Mouse (Mus musculus): Measurements from ENCODE around the gene Myo1b. TPM values are rescaled to one million over a fixed set of nuclear protein-coding genes. Genes with fewer than 3 reads are reported as not detected.

The Myo1b gene
- total and polyA plus RNA-seq, 2 experiments from 2014 or later: 47.4 to 53.0 TPM

DNA sequence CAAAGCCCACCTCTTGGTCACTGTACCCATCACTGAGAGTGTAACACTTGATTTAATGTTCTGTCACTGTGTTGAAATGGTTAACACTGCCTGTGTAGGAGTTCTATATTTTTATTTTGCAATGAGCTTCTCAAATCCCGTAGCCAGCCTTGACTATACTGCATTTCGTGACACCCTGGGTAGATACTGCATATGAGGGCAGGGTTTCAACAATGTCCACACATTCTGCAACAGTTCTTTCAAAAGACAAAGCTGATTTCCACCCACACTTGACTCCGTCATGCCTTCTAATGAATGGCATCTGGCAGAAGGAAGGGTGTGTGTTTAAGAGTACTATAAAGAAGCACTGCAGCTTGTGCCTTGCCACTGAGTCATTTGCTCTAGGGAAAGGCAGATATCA lies 17.0 kb upstream of the Myo1b start:
- no peak overlapping the region for H3K9ac ChIP-seq
- no peaks in the 10 kb centered on the region for H3K9me3 ChIP-seq (ENCODE audit: low read length)
- DNase-seq (no peak), ATAC-seq (no peak)
- no peaks in the 10 kb centered on the region for H3K36me3 ChIP-seq (ENCODE audit: insufficient read depth)
- TF ChIP-seq CTCF (IDR thresholded peaks at IDR 0.05; ENCODE audit: low read depth): no peak
- 82% methylated on average over 3 of the region's 3 CpGs for WGBS
- H3K4me1 ChIP-seq (ENCODE audit: insufficient read depth): no peaks in the 10 kb centered on the region
- H3K4me2 ChIP-seq (ENCODE audit: low read depth): no peak overlapping the region
- no peak overlapping the region for H3K4me3 ChIP-seq (ENCODE audit: low read depth, low read length)
- H3K27ac ChIP-seq (ENCODE audit: low read depth, low read length): no peak overlapping the region
- H3K27me3 ChIP-seq (ENCODE audit: insufficient read depth, low read length): no peaks in the 10 kb centered on the region

DNA sequence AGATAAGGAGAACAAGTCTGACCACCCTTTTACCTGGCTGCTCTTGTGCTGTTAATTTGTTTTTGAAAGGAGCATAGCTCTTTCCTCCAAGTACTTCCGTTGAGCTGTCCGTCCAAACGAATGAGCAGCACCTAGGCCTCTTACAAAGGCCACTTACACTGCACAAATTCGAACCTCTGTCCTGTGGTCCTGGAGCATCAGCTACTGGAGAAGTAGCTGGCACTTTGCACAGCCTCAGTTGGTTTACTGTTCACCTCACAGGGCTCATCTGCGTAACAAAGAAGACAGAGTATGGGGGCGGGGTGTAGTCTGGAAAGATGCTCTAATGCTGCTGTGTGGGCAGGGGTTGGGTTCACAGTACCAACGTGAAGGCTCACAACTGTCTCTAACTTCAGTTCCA lies 15.7 kb upstream of the Myo1b start:
- Histone ChIP-seq H3K9me3 (ENCODE audit: low read length) (no peaks in the 10 kb centered on the region), H3K27ac (ENCODE audit: low read depth, low read length) (no peak overlapping the region), H3K9ac (no peak overlapping the region), H3K36me3 (ENCODE audit: insufficient read depth) (no peaks in the 10 kb centered on the region), H3K4me2 (ENCODE audit: low read depth) (no peak overlapping the region), H3K4me3 (ENCODE audit: low read depth, low read length) (no peak overlapping the region), H3K27me3 (ENCODE audit: insufficient read depth, low read length) (no peaks in the 10 kb centered on the region), H3K4me1 (ENCODE audit: insufficient read depth) (no peaks in the 10 kb centered on the region)
- ATAC-seq (no peak), DNase-seq (no peak)
- WGBS: 40% methylated on average over 7 of the region's 7 CpGs
- no peak for TF ChIP-seq CTCF (IDR thresholded peaks at IDR 0.05; ENCODE audit: low read depth)

DNA sequence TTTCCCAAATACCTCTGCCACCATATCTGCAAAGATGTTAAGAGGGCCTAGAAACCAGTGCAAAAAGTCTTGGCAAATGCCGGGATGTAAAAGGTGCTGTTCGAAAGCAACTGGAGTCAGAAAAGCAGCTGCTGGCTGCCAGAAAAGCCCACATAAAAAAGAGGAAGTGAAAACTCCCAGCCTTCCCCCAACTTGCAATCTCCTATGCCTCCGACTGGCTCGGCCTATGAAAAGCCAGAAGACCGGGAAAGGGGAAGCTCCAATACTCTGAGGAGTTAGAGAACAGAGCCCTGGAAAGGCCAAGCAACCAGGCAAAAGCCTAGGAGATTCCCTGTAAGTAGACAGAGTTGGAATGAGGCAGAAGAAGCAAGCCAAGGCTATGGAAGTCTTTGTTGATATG lies 14.7 kb upstream of the Myo1b start:
- Histone ChIP-seq H3K27ac (ENCODE audit: low read depth, low read length) (no peak overlapping the region), H3K4me3 (ENCODE audit: low read depth, low read length) (no peak overlapping the region), H3K27me3 (ENCODE audit: insufficient read depth, low read length) (no peaks in the 10 kb centered on the region), H3K9me3 (ENCODE audit: low read length) (no peaks in the 10 kb centered on the region), H3K36me3 (ENCODE audit: insufficient read depth) (no peaks in the 10 kb centered on the region), H3K4me2 (ENCODE audit: low read depth) (no peak overlapping the region), H3K9ac (no peak overlapping the region), H3K4me1 (ENCODE audit: insufficient read depth) (no peaks in the 10 kb centered on the region)
- no peak for TF ChIP-seq CTCF (IDR thresholded peaks at IDR 0.05; ENCODE audit: low read depth)
- 78% methylated on average over 5 of the region's 5 CpGs for WGBS
- no peak for DNase-seq
- no peak for ATAC-seq

DNA sequence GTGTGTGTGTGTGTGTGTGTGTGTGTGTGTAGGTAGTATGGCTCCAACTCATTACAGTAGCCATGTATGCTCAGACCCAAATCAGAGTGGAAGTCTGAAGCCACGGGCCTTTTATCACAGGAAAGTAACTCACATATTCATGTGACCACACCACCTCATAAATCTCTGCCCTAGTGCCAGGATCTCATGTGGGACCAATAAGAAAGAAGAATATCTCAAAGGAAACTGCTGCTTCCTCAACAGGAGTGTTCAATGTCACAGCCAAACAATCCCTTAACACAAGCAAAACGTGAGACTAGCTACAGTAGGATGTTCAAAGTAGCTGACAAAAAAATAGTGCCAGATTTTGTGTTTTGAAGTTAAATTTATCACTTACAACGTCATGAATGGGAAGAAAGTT lies 13.7 kb upstream of the Myo1b start:
- Histone ChIP-seq H3K4me3 (ENCODE audit: low read depth, low read length) (no peak overlapping the region), H3K9me3 (ENCODE audit: low read length) (no peaks in the 10 kb centered on the region), H3K27ac (ENCODE audit: low read depth, low read length) (no peak overlapping the region), H3K4me1 (ENCODE audit: insufficient read depth) (no peaks in the 10 kb centered on the region), H3K9ac (no peak overlapping the region), H3K36me3 (ENCODE audit: insufficient read depth) (no peaks in the 10 kb centered on the region), H3K4me2 (ENCODE audit: low read depth) (no peak overlapping the region), H3K27me3 (ENCODE audit: insufficient read depth, low read length) (no peaks in the 10 kb centered on the region)
- no peak for ATAC-seq
- no peak for DNase-seq
- 85% methylated on average over 3 of the region's 3 CpGs for WGBS
- no peak for TF ChIP-seq CTCF (IDR thresholded peaks at IDR 0.05; ENCODE audit: low read depth)

DNA sequence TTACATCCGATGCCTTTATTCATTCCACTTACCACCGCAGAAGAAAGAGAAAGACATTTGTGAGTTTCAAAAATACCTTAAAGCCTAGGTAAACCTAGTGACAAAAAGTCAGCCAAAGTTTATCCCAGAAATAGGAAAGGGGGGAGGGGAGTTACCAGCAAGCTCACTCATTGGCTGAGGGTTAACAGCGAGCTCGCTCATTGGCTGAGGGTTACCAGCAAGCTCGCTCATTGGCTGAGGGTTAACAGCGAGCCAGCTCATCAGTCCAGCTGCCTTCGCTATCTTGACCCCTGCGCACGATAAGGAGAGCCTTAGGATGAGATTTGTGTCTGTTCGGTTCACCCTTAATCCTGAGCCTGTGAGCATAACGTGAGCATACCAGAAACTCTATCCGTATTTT lies 6.9 kb upstream of the Myo1b start:
- DNase-seq (no peak), ATAC-seq (peak; percentile 86)
- Histone ChIP-seq H3K27me3 (ENCODE audit: insufficient read depth, low read length) (no peaks in the 10 kb centered on the region), H3K36me3 (ENCODE audit: insufficient read depth) (no peaks in the 10 kb centered on the region), H3K9ac (no peak overlapping the region), H3K27ac (ENCODE audit: low read depth, low read length) (no peak overlapping the region), H3K9me3 (ENCODE audit: low read length) (no peaks in the 10 kb centered on the region), H3K4me3 (ENCODE audit: low read depth, low read length) (no peak overlapping the region), H3K4me2 (ENCODE audit: low read depth) (peak overlapping the region; percentile 23; the same call in 1 of the 2 replicates), H3K4me1 (ENCODE audit: insufficient read depth) (no peaks in the 10 kb centered on the region)
- WGBS: 19% methylated on average over 12 of the region's 12 CpGs
- no peak for TF ChIP-seq CTCF (IDR thresholded peaks at IDR 0.05; ENCODE audit: low read depth)

DNA sequence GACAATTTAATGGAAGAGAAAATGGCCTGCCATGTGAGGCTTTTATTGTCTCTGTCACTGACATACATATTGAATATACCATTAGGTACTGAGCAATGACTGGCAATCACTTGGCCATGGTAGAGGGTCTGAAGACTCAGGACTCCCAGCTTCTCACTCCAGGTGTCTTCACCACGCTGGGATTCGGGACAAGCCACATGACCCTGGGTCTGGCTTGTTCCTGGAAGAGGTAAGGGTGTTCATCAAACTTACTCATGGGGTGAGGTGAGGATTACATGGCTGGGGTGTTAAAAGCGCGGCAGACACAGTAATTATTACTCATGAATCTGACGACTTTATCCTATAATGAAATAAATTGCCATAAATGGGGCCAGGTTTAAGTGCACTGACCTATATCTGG lies 405 bp upstream of the Myo1b start:
- DNase-seq (no peak), ATAC-seq (no peak)
- H3K27me3 ChIP-seq (ENCODE audit: insufficient read depth, low read length): no peaks in the 10 kb centered on the region
- WGBS: 56% methylated on average over 5 of the region's 5 CpGs
- H3K4me2 ChIP-seq (ENCODE audit: low read depth): peak overlapping the region; percentile 85
- 0 out of 2 replicates have a peak, but pooled peaks cover 7% of the 10 kb centered on the region for H3K4me1 ChIP-seq (ENCODE audit: insufficient read depth)
- peak overlapping the region; percentile 86 for H3K9ac ChIP-seq
- no peak for TF ChIP-seq CTCF (IDR thresholded peaks at IDR 0.05; ENCODE audit: low read depth)
- H3K9me3 ChIP-seq (ENCODE audit: low read length): no peaks in the 10 kb centered on the region
- H3K27ac ChIP-seq (ENCODE audit: low read depth, low read length): no peak overlapping the region; the same call in 1 of the 2 replicates
- no peaks in the 10 kb centered on the region for H3K36me3 ChIP-seq (ENCODE audit: insufficient read depth)
- H3K4me3 ChIP-seq (ENCODE audit: low read depth, low read length): peak overlapping the region; percentile 75

DNA sequence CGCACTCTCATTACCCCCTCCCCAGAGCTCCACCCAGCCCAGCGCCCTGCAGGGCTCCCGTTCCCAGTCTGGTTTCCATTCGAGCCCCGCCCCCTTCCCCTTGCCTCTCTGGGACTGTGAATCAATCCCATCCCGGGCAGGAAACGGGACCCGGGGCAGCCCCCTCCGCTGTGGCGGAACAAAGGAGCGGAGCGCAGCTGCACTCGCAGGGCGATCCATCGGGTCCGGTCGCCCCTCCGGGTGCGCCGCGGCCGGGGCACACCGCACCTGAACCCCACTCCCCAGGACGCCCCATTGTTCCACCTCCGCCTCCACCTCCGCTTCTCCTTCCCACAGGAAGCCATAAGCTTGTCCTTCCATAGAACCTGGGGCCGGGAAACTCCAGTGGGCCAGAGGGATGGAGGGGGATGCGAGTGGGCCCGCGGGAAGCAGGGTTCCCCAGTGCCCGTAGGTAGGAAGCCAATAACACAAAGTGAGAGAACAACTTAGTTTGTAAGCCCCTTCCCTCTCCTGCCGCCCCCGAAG lies 758 bp downstream of the Myo1b start:
- Histone ChIP-seq H3K9ac (peak overlapping the region; percentile 86), H3K4me2 (ENCODE audit: low read depth) (peak overlapping the region; percentile 85), H3K27me3 (ENCODE audit: insufficient read depth, low read length) (no peaks in the 10 kb centered on the region), H3K4me3 (ENCODE audit: low read depth, low read length) (peak overlapping the region; percentile 75), H3K4me1 (ENCODE audit: insufficient read depth) (0 out of 2 replicates have a peak, but pooled peaks cover 7% of the 10 kb centered on the region), H3K36me3 (ENCODE audit: insufficient read depth) (no peaks in the 10 kb centered on the region), H3K9me3 (ENCODE audit: low read length) (no peaks in the 10 kb centered on the region), H3K27ac (ENCODE audit: low read depth, low read length) (peak overlapping the region; percentile 89)
- under 1% methylated on average over 32 of the region's 33 CpGs for WGBS
- TF ChIP-seq CTCF (IDR thresholded peaks at IDR 0.05; ENCODE audit: low read depth): no peak
- ATAC-seq (peak; percentile 90), DNase-seq (peak; percentile 78)
